Mouse (Mus musculus): Measurements from ENCODE around the gene Sema4d. TPM values are rescaled to one million over a fixed set of nuclear protein-coding genes. Genes with fewer than 3 reads are reported as not detected.

Sema4d gene
- polyA plus RNA-seq, 1 experiment from 2014 or later: 14.7 TPM

GRCm38 (mm10) chr13:51833611-51834010, 40.1 kb upstream of the Sema4d start:
- H3K27me3 ChIP-seq: 0 out of 2 replicates have a peak, but pooled peaks cover 2% of the 10 kb centered on the region
- H3K36me3 ChIP-seq: no peaks in the 10 kb centered on the region
- no peak overlapping the region for H3K27ac ChIP-seq
- no peaks in the 10 kb centered on the region for H3K9me3 ChIP-seq (replicated peaks)
- 62% methylated on average over 2 of the region's 2 CpGs for whole genome bisulfite sequencing
- H3K4me3 ChIP-seq: no peak overlapping the region
- peaks cover 3% of the 10 kb centered on the region; the same call in 1 of the 2 replicates for H3K4me1 ChIP-seq (replicated peaks)
- no peak overlapping the region for H3K9ac ChIP-seq
- ATAC-seq (replicated peaks; ENCODE audit: insufficient number of reproducible peaks, insufficient read depth, low FRiP score, low read depth): peak; percentile 13; the same call in 1 of the 2 replicates
- no peak overlapping the region for H3K4me2 ChIP-seq

DNA sequence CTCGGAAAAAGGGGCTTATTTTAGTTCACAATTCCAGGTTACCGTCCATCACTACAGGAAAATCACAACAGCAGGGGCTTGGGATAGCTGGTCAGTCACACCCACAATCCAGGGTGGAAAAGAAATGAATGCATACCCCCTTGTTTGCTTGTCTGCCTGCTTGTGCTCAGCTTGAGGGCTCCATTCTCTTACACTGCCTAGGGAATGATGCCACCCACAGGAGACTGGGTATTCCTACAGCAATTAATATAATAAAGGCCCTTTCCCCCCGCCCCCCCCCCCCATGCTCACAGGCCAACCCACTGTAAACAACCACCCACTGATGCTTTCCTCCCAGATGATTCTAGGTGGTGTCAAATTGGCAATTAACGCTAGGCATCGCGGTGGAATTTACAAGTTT, 38.9 kb upstream of the Sema4d start:
- Histone ChIP-seq H3K36me3 (no peaks in the 10 kb centered on the region), H3K9ac (no peak overlapping the region), H3K27me3 (no peaks in the 10 kb centered on the region), H3K4me3 (no peak overlapping the region), H3K4me2 (no peak overlapping the region), H3K4me1 (replicated peaks) (peaks cover 3% of the 10 kb centered on the region; the same call in 1 of the 2 replicates), H3K9me3 (replicated peaks) (no peaks in the 10 kb centered on the region), H3K27ac (no peak overlapping the region)
- WGBS: 86% methylated on average over 6 of the region's 6 CpGs
- no peak for ATAC-seq (replicated peaks; ENCODE audit: insufficient number of reproducible peaks, insufficient read depth, low FRiP score, low read depth)

DNA sequence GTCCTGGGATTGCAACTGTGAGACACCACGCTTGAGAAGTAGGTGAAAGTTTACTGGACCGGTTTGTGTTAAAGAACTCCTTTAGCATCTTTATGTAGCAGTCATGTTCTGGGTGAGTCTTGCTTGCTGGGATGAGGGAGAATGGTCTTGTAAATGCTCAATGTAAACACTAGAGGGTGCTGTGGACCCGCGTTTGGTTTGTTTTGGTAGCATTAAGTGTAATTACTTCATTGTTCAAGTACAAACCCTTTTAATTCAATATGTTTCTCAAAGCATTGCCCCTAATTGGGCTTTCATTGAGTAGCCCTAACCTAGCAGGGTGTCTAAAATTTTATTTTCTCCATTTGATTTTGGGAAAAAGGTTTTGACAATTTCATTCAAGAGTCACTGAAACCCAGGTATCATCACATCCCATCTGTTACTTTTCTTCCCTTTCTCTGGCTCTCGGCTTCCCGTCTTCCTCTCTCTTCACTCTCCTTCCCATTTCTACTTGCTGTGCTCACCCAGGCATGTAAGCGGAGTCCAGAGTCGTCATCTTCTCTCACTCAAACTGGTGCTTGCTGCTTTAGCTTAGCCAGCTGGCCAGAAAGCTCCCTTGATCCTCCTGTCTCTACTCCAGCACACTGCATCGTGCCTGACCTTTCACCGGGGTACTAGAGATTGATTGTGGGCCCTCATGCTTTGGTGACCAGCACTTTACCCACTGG, 37.4 kb upstream of the Sema4d start:
- no peaks in the 10 kb centered on the region for H3K36me3 ChIP-seq
- no peak overlapping the region for H3K9ac ChIP-seq
- no peak overlapping the region for H3K4me2 ChIP-seq
- H3K4me3 ChIP-seq: no peak overlapping the region
- H3K27me3 ChIP-seq: no peaks in the 10 kb centered on the region
- 31% methylated on average over 10 of the region's 10 CpGs for WGBS
- no peak overlapping the region for H3K27ac ChIP-seq
- ATAC-seq (replicated peaks; ENCODE audit: insufficient number of reproducible peaks, insufficient read depth, low FRiP score, low read depth): no peak
- H3K9me3 ChIP-seq (replicated peaks): no peaks in the 10 kb centered on the region
- peaks cover 3% of the 10 kb centered on the region; the same call in 1 of the 2 replicates for H3K4me1 ChIP-seq (replicated peaks)

- Histone ChIP-seq H3K9me3 (replicated peaks) (no peaks in the 10 kb centered on the region), H3K4me1 (replicated peaks) (peaks cover 12% of the 10 kb centered on the region), H3K4me3 (no peak overlapping the region), H3K27me3 (no peaks in the 10 kb centered on the region), H3K36me3 (no peaks in the 10 kb centered on the region), H3K4me2 (no peak overlapping the region), H3K27ac (no peak overlapping the region), H3K9ac (no peak overlapping the region)
- no peak for ATAC-seq (replicated peaks; ENCODE audit: insufficient number of reproducible peaks, insufficient read depth, low FRiP score, low read depth)
- 55% methylated on average over 8 of the region's 8 CpGs for WGBS
Measured at GRCm38 (mm10) chr13:51823822-51824495, 30.4 kb upstream of the Sema4d start.

DNA sequence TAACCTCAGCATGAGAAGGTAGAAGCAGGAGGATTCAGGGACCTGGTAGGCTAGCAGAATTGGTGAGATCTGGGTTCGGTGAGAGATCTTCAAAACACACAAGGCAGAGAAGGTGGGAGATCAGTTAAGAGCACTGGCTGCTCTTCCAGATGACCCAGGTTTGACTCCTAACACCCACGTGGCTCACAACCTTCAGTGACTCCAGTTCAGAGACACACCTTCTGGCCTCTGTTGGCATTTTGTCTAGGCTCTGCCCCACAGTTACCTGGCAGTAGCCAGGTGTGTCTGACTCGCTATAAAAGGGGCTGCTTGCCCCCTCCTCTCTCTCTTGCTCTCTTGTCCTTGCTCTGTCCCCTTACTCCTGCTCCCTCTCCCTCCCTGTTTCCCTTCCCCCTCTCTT, 28.4 kb upstream of the Sema4d start:
- no peaks in the 10 kb centered on the region for H3K9me3 ChIP-seq (replicated peaks)
- H3K4me2 ChIP-seq: no peak overlapping the region
- 56% methylated on average over 3 of the region's 3 CpGs for WGBS
- H3K9ac ChIP-seq: no peak overlapping the region
- H3K36me3 ChIP-seq: no peaks in the 10 kb centered on the region
- no peak overlapping the region for H3K4me3 ChIP-seq
- no peak for ATAC-seq (replicated peaks; ENCODE audit: insufficient number of reproducible peaks, insufficient read depth, low FRiP score, low read depth)
- H3K27me3 ChIP-seq: no peaks in the 10 kb centered on the region
- H3K4me1 ChIP-seq (replicated peaks): peaks cover 18% of the 10 kb centered on the region
- H3K27ac ChIP-seq: no peak overlapping the region

- Histone ChIP-seq H3K9ac (no peak overlapping the region), H3K4me1 (replicated peaks) (peaks cover 24% of the 10 kb centered on the region), H3K9me3 (replicated peaks) (no peaks in the 10 kb centered on the region), H3K4me2 (no peak overlapping the region), H3K27me3 (no peaks in the 10 kb centered on the region), H3K27ac (no peak overlapping the region), H3K4me3 (no peak overlapping the region), H3K36me3 (no peaks in the 10 kb centered on the region)
- ATAC-seq (replicated peaks; ENCODE audit: insufficient number of reproducible peaks, insufficient read depth, low FRiP score, low read depth): no peak
- 72% methylated on average over 6 of the region's 6 CpGs for whole genome bisulfite sequencing
Measured at GRCm38 (mm10) chr13:51819351-51819750, 25.8 kb upstream of the Sema4d start.

DNA sequence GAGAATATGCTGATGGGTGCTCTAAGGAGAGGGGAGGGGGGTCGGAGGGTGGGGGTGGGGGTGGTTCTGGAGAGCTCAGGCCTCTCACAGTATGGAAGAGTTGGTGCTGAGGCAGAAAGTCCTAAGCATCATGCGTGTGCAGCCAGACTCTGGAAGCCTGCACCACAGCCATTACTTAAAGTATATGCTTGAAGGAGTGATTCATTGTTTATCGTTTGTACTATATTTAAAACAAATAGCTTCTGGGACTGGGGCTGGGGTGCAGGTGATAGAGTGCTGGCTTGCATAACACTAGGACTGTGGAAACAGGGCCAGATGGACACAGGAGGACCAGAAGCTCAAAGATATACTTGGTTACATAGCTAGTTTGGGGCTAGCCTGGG, 25.4 kb upstream of the Sema4d start:
- H3K4me3 ChIP-seq: no peak overlapping the region
- H3K4me2 ChIP-seq: no peak overlapping the region
- H3K36me3 ChIP-seq: no peaks in the 10 kb centered on the region
- 52% methylated on average over 3 of the region's 3 CpGs for WGBS
- ATAC-seq (replicated peaks; ENCODE audit: insufficient number of reproducible peaks, insufficient read depth, low FRiP score, low read depth): no peak
- H3K9me3 ChIP-seq (replicated peaks): no peaks in the 10 kb centered on the region
- H3K27me3 ChIP-seq: no peaks in the 10 kb centered on the region
- no peak overlapping the region for H3K9ac ChIP-seq
- H3K4me1 ChIP-seq (replicated peaks): peaks cover 22% of the 10 kb centered on the region
- H3K27ac ChIP-seq: no peak overlapping the region

DNA sequence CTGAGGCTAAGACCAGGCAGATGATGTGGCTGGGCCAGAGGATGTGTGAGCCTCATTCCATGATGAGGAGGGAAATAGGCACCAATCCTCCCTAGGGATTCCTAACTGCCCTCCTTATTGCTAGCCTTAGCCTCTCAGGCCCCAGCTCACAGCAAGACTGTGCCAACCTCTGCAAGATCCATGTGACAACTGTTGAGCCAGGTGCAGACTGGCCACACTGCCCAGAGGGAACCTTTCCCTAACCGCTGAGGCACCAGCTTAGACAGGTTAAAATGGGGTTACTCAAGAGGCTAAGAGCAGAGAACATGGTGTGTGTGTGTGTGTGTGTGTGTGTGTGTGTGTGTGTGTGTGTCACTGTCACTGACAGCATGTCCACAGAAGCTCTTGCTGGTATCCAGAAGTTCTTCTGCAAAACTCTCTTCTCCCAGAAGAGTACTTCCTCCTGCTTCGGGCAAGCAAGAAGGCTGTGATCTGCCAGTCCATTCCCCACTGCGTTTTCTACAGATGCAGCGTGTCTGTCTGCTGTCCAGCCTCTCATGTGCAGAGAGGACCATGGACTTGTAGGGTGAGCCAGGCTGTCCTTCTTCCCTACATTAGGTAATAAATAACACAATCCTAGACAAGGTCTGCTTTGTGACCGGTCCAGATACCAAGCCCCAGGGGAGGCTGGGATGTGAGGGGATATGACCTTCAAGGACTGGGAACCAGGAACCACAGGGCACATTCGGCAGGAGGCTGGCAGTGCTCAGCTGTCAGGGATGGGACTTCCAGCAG, 24.8 kb upstream of the Sema4d start:
- WGBS: 42% methylated on average over 6 of the region's 6 CpGs
- no peak overlapping the region for H3K27ac ChIP-seq
- 0 out of 2 replicates have a peak, but pooled peaks have one; percentile 13 for ATAC-seq (replicated peaks; ENCODE audit: insufficient number of reproducible peaks, insufficient read depth, low FRiP score, low read depth)
- H3K4me3 ChIP-seq: no peak overlapping the region
- no peaks in the 10 kb centered on the region for H3K9me3 ChIP-seq (replicated peaks)
- H3K36me3 ChIP-seq: no peaks in the 10 kb centered on the region
- H3K9ac ChIP-seq: no peak overlapping the region
- H3K4me2 ChIP-seq: no peak overlapping the region
- peaks cover 25% of the 10 kb centered on the region for H3K4me1 ChIP-seq (replicated peaks)
- no peaks in the 10 kb centered on the region for H3K27me3 ChIP-seq

DNA sequence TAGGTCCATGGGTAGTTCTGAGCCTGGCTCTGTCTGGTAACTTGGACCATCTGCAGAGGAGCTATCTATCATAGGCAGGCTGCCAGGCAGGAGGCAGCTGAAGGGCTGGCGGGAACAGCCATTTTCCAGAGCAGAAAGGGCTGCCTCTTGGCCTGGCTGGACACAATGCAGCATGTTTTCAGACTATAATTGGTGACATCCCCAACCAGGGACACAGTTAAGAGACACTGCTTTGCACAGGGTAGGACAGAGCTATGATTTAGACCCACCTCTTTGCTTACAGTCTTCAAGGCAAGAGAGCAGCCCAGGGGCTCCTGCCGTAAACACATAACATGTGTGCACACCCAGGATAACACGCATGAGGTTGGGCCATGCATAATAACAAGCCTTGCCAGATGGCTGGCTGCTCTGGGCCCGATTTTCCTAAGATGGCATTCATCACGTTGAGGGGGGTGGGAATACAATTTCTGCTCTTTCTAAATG, 23.1 kb upstream of the Sema4d start:
- no peak overlapping the region for H3K4me2 ChIP-seq
- H3K4me3 ChIP-seq: no peak overlapping the region
- H3K36me3 ChIP-seq: no peaks in the 10 kb centered on the region
- WGBS: 57% methylated on average over 5 of the region's 5 CpGs
- H3K9ac ChIP-seq: no peak overlapping the region
- no peak for ATAC-seq (replicated peaks; ENCODE audit: insufficient number of reproducible peaks, insufficient read depth, low FRiP score, low read depth)
- no peaks in the 10 kb centered on the region for H3K9me3 ChIP-seq (replicated peaks)
- peaks cover 25% of the 10 kb centered on the region for H3K4me1 ChIP-seq (replicated peaks)
- H3K27ac ChIP-seq: peak overlapping the region; percentile 60
- no peaks in the 10 kb centered on the region for H3K27me3 ChIP-seq

- 43% methylated on average over 9 of the region's 9 CpGs for whole genome bisulfite sequencing
- Histone ChIP-seq H3K27ac (peak overlapping the region; percentile 60), H3K27me3 (no peaks in the 10 kb centered on the region), H3K9me3 (replicated peaks) (no peaks in the 10 kb centered on the region), H3K4me3 (no peak overlapping the region), H3K9ac (no peak overlapping the region), H3K36me3 (no peaks in the 10 kb centered on the region), H3K4me1 (replicated peaks) (peaks cover 25% of the 10 kb centered on the region), H3K4me2 (no peak overlapping the region)
- ATAC-seq (replicated peaks; ENCODE audit: insufficient number of reproducible peaks, insufficient read depth, low FRiP score, low read depth): no peak
Measured at GRCm38 (mm10) chr13:51815865-51816504, 22.4 kb upstream of the Sema4d start.

DNA sequence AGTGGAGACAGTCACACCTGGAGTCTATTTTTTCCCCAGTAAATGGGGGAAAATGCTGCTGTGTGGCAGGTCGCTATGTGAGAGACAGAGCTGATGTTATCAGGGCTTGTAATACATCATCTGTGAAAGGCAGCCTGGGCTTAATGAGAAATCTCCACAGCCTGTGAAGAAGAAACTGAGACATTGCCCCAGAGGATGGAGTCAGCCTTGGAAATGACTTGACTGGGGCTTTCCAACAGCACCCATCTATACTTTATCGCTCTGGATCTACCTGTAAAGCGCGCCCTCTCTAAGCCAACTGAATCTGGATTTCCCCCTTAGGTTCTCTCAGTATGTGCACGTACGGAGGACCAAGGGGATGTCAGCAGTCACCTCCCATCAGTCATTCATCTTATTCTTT, 21.1 kb upstream of the Sema4d start:
- no peak for ATAC-seq (replicated peaks; ENCODE audit: insufficient number of reproducible peaks, insufficient read depth, low FRiP score, low read depth)
- H3K4me2 ChIP-seq: no peak overlapping the region
- H3K36me3 ChIP-seq: no peaks in the 10 kb centered on the region
- no peak overlapping the region for H3K4me3 ChIP-seq
- no peak overlapping the region for H3K9ac ChIP-seq
- 85% methylated on average over 6 of the region's 6 CpGs for WGBS
- H3K27ac ChIP-seq: no peak overlapping the region
- peaks cover 25% of the 10 kb centered on the region for H3K4me1 ChIP-seq (replicated peaks)
- H3K27me3 ChIP-seq: no peaks in the 10 kb centered on the region
- no peaks in the 10 kb centered on the region for H3K9me3 ChIP-seq (replicated peaks)
